Mouse (Mus musculus) kidney, postnatal 14 days (tissue): ENCODE measurements around the gene Vmn1r180.
"Not testable (repeated sequence)": the region's sequence is repeated elsewhere in the genome, so short reads cannot be mapped to it uniquely, and the experiment has no call there.

Experiments
- DNase-seq: peaks from one replicate; pipeline ENCODE4 v3.0.0; 2022; ENCODE audit warnings: mixed read lengths

The Vmn1r180 gene

DNA sequence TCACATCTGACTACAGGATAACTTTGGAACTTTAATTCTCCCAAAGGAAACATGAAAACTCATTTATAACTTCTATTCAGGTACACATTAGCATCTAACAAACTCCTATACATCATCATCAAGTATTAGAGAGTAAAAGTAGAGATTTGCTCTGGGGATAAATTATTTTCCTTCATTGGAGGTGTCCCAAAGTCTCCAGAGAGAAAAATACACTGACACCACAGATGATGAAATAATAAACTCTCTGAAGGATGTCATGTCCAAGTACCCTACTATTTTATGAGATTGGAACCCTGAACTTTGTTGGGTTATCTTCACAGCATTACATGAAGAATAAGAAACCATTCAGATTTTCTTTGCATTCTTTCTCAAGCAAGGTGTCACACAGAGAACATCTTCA lies at the start of gene Vmn1r180:
Vmn1r180 (plus strand) TSS at position 301 of the 400 bp plus-strand sequence.
- no peak for DNase-seq

DNA sequence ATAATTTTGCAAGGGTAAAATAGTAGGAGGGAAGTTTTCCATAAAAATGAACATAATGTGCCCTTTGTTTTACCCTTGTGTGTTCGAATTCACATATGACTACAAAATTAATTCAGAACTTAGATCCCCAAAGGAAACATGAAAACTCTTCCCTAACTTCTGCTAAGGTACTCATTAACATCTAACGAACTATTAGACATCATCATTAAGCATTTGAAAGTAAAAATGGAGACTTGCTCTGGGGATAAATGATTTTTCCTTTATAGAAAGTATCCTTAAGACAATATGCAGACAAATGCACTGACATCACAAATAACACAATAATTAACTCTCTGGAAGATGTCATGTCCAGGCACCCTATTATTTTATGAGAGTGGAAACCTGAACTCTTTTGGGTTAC lies 23.8 kb upstream of the Vmn1r180 start, which contains the start of gene Vmn1r179:
Vmn1r179 (plus strand) TSS at position 301 of the 400 bp plus-strand sequence.
- no peak for DNase-seq

DNA sequence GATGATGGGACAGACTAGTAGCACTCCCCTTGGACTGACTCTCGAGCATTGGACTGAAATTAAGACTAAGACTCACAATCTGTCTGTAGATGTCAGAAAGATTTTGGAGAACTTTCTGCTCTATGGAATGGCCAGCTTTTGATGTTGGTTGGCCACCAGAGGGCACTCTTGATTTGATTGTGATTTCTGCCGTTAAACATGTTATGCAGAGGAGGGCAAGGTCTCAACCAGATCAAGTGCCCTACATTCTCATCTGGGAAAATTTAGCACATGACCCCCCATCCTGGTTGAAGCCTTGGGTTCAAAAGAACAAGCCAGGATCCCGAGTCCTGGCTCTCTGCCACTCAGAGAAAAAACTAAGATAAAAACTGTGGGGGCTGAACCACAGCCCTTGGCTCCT lies 17.6 kb downstream of the Vmn1r180 start:
- peak; percentile 27 for DNase-seq

GRCm38 (mm10) chr7:23974315-23974714 lies 23.9 kb downstream of the Vmn1r180 start, which contains the start of gene Vmn1r181:
TSS of gene Vmn1r181 (plus strand) at chr7:23974615.
- DNase-seq = not testable (repeated sequence)

DNA sequence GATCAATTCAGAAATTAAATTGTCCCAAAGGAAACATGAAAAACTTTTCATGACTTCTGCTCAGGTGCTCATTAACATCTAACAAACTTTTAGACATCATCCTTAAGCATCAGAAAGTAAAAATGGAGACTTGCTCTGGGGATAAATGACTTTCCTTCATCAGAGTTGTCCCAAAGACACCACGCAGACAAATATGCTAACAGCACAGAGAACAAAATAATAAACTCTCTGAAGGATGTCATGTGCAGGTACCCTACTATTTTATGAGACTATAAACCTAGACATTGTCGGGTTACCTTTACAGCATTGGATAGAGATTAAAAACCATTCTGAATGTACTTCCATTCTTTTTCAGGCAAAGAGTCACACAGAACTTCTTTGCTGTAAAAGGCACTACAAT lies 51.0 kb downstream of the Vmn1r180 start, which contains the start of gene V1rd19:
V1rd19 (plus strand) TSS at position 301 of the 400 bp plus-strand sequence.
- no peak for DNase-seq
